Mouse (Mus musculus) stomach, embryonic 14.5 days (tissue): Measurements from ENCODE around the gene Gm20517. TPM values are rescaled to one million over a fixed set of nuclear protein-coding genes. Genes with fewer than 3 reads are reported as not detected.

ENCODE experiments used
- ATAC-seq: fragments of 200-750 bp; cut with Nextera tagmentation; 2 replicates; pipeline ENCODE4 v1.8.0; 2017; ENCODE audit warnings: low read depth, moderate TSS enrichment; ENCODE audit not compliant: insufficient number of reproducible peaks, insufficient read depth, low FRiP score
- H3K27ac ChIP-seq: fragments of 300-500 bp; sonication (generic); 2 replicates; pipeline ENCODE4 v1.5.1; 2014; ENCODE audit warnings: mild to moderate bottlenecking, low read length, moderate library complexity, mixed read lengths
- H3K27me3 ChIP-seq: fragments of 300-500 bp; sonication (generic); 2 replicates; pipeline ENCODE4 v1.6.1; 2014; ENCODE audit warnings: low read length, control low read depth, mixed read lengths; ENCODE audit not compliant: control insufficient read depth, insufficient read depth
- H3K36me3 ChIP-seq: fragments of 300-500 bp; sonication (generic); 2 replicates; pipeline ENCODE4 v1.6.1; 2014; ENCODE audit warnings: mild to moderate bottlenecking, control low read depth, low read length, moderate library complexity, mixed read lengths; ENCODE audit not compliant: control insufficient read depth, insufficient read depth
- H3K4me1 ChIP-seq: fragments of 300-500 bp; sonication (generic); 2 replicates; pipeline ENCODE4 v1.6.1; 2014; ENCODE audit warnings: low read length, control low read depth, mixed read lengths; ENCODE audit not compliant: control insufficient read depth, insufficient read depth
- H3K4me2 ChIP-seq: fragments of 300-500 bp; sonication (generic); replicated peaks from 2 replicates; pipeline ENCODE4 v1.6.1; 2014; ENCODE audit warnings: low read depth, low read length, control low read depth
- H3K4me3 ChIP-seq: fragments of 300-500 bp; sonication (generic); 2 replicates; pipeline ENCODE4 v1.5.1; 2014; ENCODE audit warnings: low read depth, low read length, control low read depth
- H3K9ac ChIP-seq: fragments of 300-500 bp; sonication (generic); replicated peaks from 2 replicates; pipeline ENCODE4 v1.6.1; 2014; ENCODE audit warnings: low read depth, mild to moderate bottlenecking, control low read depth, low read length, moderate library complexity, mixed read lengths
- H3K9me3 ChIP-seq: fragments of 300-500 bp; sonication (generic); 2 replicates; pipeline ENCODE4 v1.6.1; 2016; ENCODE audit warnings: low read depth, low read length, control low read depth; ENCODE audit not compliant: control insufficient read depth
- WGBS: fragments of 180-500 bp; shearing (Covaris S2); extraction: QIAGEN DNeasy Blood & Tissue Kit; methylation state at CpG from one replicate; pipeline ENCODE4 v1.1.7; 2014; 5-methylcytosine and 5-hydroxymethylcytosine counted together
- polyA plus RNA-seq: library from polyadenylated mRNA; unstranded; fragments of >200 nt; fragmentation: Nextera tagmentation; extraction: Ambion mirVana; gene quantifications from 2 replicates; pipeline ENCODE4 v1.2.1, GENCODE M21; 2014

Gene Gm20517
- 1.5 and 2.8 TPM in 2 replicates for polyA plus RNA-seq

- Histone ChIP-seq H3K4me3 (peak within 1 kb of the TSS; percentile 85), H3K27me3 (no peaks in the 10 kb centered on the region), H3K36me3 (peaks cover 18% of the 10 kb centered on the region), H3K9ac (peak within 1 kb of the TSS; percentile 72), H3K4me1 (peaks cover 18% of the 10 kb centered on the region), H3K27ac (peak within 1 kb of the TSS; percentile 72), H3K9me3 (no peaks in the 10 kb centered on the region), H3K4me2 (peak within 1 kb of the TSS; percentile 92)
- under 1% methylated on average over 59 of the region's 59 CpGs for WGBS
- peak; percentile 94 for ATAC-seq
Measured at GRCm38 (mm10) chr17:47610849-47611660, at the start of gene Gm20517, which contains the start of the genes Bysl and Med20. TSS of gene Gm20517 (plus strand) at chr17:47611589. TSS of gene Bysl (minus strand) at chr17:47611492. TSS of gene Med20 (plus strand) at chr17:47611582.

- H3K27me3 ChIP-seq: no peaks in the 10 kb centered on the region
- peaks cover 8% of the 10 kb centered on the region; the same call in 1 of the 2 replicates for H3K4me1 ChIP-seq
- H3K4me2 ChIP-seq: no peak overlapping the region
- no peak overlapping the region for H3K9ac ChIP-seq
- no peak for ATAC-seq
- WGBS: 81% methylated on average over 6 of the region's 6 CpGs
- no peaks in the 10 kb centered on the region for H3K36me3 ChIP-seq
- H3K9me3 ChIP-seq: no peaks in the 10 kb centered on the region
- no peak overlapping the region for H3K27ac ChIP-seq
- no peak overlapping the region for H3K4me3 ChIP-seq
Measured at GRCm38 (mm10) chr17:47562875-47563274, 48.5 kb upstream of the Gm20517 start.

- 74% methylated on average over 5 of the region's 5 CpGs for WGBS
- Histone ChIP-seq H3K4me2 (no peak overlapping the region), H3K9me3 (no peaks in the 10 kb centered on the region), H3K9ac (no peak overlapping the region), H3K27ac (no peak overlapping the region), H3K4me3 (no peak overlapping the region), H3K36me3 (no peaks in the 10 kb centered on the region), H3K4me1 (peaks cover 7% of the 10 kb centered on the region; the same call in 1 of the 2 replicates), H3K27me3 (no peaks in the 10 kb centered on the region)
- ATAC-seq: no peak
Measured at GRCm38 (mm10) chr17:47564612-47565011, 46.8 kb upstream of the Gm20517 start.

GRCm38 (mm10) chr17:47566133-47566532 is 45.3 kb upstream of the Gm20517 start:
- Histone ChIP-seq H3K9me3 (no peaks in the 10 kb centered on the region), H3K27ac (no peak overlapping the region), H3K4me3 (no peak overlapping the region), H3K9ac (no peak overlapping the region), H3K4me1 (no peaks in the 10 kb centered on the region), H3K4me2 (no peak overlapping the region), H3K27me3 (no peaks in the 10 kb centered on the region), H3K36me3 (no peaks in the 10 kb centered on the region)
- 43% methylated on average over 2 of the region's 2 CpGs for WGBS
- no peak for ATAC-seq

- Histone ChIP-seq H3K4me1 (no peaks in the 10 kb centered on the region), H3K36me3 (no peaks in the 10 kb centered on the region), H3K9ac (no peak overlapping the region), H3K4me3 (no peak overlapping the region), H3K27me3 (no peaks in the 10 kb centered on the region), H3K4me2 (no peak overlapping the region), H3K27ac (peak overlapping the region; percentile 11; the same call in 1 of the 2 replicates), H3K9me3 (no peaks in the 10 kb centered on the region)
- 63% methylated on average over 3 of the region's 3 CpGs for WGBS
- no peak for ATAC-seq
Measured at GRCm38 (mm10) chr17:47567271-47567670, 44.1 kb upstream of the Gm20517 start.

GRCm38 (mm10) chr17:47568389-47568788 is 43.0 kb upstream of the Gm20517 start:
- Histone ChIP-seq H3K27me3 (no peaks in the 10 kb centered on the region), H3K36me3 (no peaks in the 10 kb centered on the region), H3K9ac (no peak overlapping the region), H3K9me3 (no peaks in the 10 kb centered on the region), H3K4me3 (no peak overlapping the region), H3K4me2 (no peak overlapping the region), H3K4me1 (no peaks in the 10 kb centered on the region), H3K27ac (no peak overlapping the region)
- 96% methylated on average over 3 of the region's 3 CpGs for whole genome bisulfite sequencing
- 0 out of 2 replicates have a peak, but pooled peaks have one; percentile 49 for ATAC-seq

GRCm38 (mm10) chr17:47568951-47569527 is 42.4 kb upstream of the Gm20517 start:
- Histone ChIP-seq H3K4me2 (no peak overlapping the region), H3K9me3 (no peaks in the 10 kb centered on the region), H3K9ac (no peak overlapping the region), H3K4me3 (no peak overlapping the region), H3K27ac (no peak overlapping the region), H3K36me3 (no peaks in the 10 kb centered on the region), H3K27me3 (no peaks in the 10 kb centered on the region), H3K4me1 (no peaks in the 10 kb centered on the region)
- ATAC-seq: no peak
- WGBS: 89% methylated on average over 10 of the region's 10 CpGs

GRCm38 (mm10) chr17:47571621-47572020 is 39.8 kb upstream of the Gm20517 start:
- no peaks in the 10 kb centered on the region for H3K36me3 ChIP-seq
- ATAC-seq: no peak
- no peak overlapping the region for H3K9ac ChIP-seq
- H3K27ac ChIP-seq: no peak overlapping the region
- no peaks in the 10 kb centered on the region for H3K4me1 ChIP-seq
- whole genome bisulfite sequencing: 43% methylated on average over 7 of the region's 7 CpGs
- no peaks in the 10 kb centered on the region for H3K9me3 ChIP-seq
- no peak overlapping the region for H3K4me3 ChIP-seq
- no peak overlapping the region for H3K4me2 ChIP-seq
- no peaks in the 10 kb centered on the region for H3K27me3 ChIP-seq
